Mouse (Mus musculus): ENCODE results near the gene Tmc4. TPM values are rescaled to one million over a fixed set of nuclear protein-coding genes. Genes with fewer than 3 reads are reported as not detected.
"Not testable (repeated sequence)": the region's sequence is repeated elsewhere in the genome, so short reads cannot be mapped to it uniquely, and the experiment has no call there.

Gene Tmc4
- 10 to 100 TPM in 3 of 4 experiments, 1 to 10 TPM in 1; 7.8 to 17.7 (median 15.2) TPM for total RNA-seq (2022)

DNA sequence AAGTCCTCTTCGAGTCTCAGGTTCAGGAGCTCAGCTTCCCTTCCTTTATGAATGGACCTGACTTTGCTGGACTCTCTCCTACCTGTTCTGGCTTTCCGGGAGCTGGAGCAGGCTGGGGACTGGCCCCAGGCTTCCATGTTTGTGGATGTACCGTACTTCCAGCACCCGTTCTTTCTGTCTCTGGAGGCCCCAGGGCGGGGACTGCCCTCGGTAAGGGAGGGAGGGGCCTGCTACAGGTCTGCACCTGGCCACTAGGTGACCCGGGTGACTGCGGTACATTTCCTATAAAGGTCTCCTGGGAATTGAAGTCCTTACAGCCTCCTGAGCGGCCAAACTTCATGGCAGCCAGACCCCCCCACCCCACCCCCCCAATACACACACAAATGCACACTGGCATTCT, at the start of gene Tmc4:
TSS of gene Tmc4 (minus strand) at position 212 of the 400 bp plus-strand sequence.
- DNase-seq = no peak

DNA sequence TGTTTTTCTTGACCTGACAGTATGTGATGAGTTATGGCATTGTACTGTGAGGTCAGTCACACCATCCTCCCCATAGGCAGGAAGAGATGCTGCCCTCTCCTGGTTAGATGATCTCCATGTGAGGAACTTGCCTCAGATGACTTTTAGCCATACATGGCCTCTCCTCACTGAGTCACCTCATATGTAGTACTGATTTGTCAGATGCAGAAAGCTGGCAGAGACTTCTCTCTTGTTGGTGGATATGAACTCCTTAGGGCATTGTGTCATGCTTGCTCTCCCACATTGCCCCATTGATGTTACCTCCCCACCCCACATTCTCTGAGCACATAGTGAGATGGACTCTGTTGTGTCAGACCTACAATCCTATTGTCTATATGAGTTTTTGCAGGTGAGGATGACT, 48.1 kb upstream of the Tmc4 start:
- not testable (repeated sequence) for DNase-seq

DNA sequence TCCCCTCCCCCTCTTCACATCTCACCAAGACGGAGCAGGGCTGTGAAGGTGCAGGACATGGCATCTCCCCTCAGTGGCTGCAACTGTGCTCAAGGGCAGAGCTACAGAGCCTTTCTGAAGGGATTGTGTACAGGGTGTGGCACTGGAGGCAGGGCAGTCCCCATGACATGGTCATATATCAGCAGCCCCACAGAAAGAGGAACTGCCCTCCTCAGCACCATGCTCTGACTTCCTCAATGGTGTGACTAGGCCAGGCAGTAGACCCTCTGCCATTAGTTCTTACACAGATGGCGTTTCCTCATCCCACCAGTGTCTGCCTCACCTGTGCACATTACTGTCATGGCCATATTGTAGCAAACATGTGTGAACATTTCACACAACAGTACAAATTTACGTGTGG, 42.9 kb upstream of the Tmc4 start, which contains the start of gene Pirb:
TSS of gene Pirb (minus strand) at position 124 of the 400 bp plus-strand sequence.
- not testable (repeated sequence) for DNase-seq

DNA sequence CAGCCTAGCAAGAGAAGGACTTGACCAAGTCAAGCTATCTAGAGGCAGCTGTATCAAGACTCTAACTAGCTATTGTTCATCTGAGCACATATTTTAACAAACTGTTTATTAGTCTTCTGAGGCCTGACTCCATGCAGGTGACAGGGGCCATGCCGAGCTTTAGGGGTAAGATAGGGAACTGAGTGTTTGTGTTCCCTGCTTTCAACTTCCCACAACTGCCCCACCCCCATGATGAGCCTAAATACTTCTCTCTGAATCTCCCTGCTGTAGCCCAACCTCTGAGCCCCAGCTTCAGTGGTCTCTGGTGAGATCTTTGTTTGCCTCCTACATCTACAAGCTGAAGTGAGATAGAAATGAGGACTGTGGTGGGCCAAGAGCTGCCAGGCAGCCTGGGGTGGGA, 37.9 kb upstream of the Tmc4 start:
- no peak for DNase-seq

DNA sequence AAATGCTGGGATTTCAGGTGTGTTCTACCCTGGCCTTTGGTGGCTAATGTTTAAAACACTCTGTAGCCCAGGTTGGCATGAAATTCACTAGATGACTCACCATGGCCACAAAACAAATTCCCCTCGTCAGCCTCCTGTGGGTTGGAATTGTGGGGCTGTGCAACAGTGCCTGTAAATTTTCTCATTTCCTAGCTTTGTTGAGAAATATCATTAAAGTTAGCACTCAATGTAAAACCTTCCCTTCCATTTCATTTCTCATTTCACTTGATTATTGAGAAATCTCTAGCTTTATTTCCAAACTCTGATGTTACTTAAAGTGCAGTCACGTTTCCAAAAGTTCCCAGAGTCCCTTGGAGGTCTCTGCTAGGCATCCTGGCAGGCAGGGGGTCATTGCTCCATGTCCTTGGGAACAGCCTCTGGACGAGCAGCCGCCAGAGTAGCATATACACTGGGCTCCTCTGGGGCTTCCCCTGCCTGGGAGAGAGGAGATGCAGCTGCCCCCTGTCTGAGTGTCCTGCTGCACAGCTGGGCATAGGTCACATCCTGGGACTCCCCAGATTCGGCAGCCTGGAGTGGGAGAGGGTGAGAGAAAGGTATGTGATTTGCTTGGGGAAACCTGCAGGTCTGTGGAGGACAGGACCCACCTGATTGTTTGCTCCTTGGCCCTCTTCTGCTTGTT, 35.0 kb upstream of the Tmc4 start:
- no peak for DNase-seq

DNA sequence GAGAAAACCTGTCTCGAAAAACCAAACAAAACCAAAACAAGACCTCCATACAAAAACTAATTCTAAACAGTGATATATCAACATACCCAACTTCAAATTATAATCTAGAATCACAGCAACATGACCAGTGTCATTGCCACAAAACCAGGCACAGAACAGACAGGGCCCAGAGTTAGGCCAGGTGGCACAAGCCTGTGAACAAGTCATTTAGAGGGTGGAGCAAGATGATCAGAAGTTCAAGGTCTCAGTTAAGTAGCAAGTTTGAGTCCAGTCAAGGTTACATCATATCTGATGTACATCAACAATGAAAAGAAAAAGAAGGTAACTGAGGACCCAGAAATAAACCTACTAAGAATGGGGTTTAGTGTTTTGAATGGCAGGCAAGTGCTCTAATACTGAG, 31.6 kb upstream of the Tmc4 start:
- no peak for DNase-seq

DNA sequence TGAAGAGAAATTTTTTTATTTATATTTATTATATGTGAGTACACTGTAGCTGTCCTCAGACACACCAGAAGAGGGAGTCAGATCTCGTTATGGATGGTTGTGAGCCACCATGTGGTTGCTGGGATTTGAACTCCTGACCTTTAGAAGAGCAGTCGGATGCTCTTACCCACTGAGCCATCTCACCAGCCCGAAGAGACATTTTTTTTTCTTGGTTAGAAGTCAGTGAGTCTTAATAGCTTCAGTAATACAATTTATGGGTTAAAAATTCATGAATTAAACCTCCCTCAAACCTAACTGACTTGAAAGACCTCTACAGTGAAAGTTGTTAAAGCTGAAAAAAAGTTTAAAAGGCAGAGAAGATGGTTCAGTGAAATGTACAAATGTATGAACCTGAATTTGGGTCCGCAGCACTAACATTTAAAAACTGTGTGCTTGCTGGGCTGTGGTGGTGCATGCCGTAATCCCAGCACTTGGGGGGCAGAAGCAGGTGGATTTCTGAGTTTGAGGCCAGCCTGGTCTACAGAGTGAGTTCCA, 31.2 kb upstream of the Tmc4 start:
- not testable (repeated sequence) for DNase-seq

DNA sequence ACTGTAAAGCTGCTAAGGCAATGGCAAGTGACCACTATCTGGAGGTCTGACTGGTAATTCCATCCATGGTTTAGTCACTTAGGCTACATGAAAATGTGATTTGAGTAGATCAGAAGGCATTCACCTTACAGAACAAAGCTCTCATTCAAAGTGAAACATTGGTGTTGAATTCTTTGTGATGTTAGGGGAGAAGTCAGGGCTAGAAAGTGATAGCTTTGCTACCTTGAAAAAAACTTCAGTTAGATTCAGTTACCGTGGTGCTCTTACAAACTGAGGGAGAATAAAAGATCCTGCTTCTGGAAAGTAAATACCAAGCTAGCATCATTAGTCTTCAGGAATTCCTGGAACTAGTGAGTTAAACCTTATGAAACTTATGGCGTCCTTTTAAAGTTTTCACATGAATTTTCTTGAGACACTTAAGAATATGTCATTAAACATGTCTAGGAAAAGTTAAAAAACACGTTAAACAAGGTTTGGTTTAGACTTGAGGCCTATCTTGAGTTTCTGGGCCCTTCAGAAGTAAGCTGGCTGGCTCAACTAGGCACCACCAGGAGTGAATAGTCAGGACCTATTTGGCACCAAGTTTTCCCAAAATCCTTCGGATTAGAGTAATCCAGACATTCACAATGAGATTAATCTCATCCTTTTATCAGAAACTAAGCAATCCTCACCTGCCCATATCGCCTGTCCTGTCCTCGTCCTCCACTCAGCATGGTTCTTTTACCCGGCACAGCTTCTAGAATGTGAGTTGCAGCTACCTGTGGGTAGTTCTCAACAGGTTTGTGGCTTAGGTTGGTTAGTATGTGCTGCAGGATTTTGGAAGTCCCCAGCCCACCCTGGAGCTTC, 30.4 kb upstream of the Tmc4 start:
- DNase-seq = no peak

DNA sequence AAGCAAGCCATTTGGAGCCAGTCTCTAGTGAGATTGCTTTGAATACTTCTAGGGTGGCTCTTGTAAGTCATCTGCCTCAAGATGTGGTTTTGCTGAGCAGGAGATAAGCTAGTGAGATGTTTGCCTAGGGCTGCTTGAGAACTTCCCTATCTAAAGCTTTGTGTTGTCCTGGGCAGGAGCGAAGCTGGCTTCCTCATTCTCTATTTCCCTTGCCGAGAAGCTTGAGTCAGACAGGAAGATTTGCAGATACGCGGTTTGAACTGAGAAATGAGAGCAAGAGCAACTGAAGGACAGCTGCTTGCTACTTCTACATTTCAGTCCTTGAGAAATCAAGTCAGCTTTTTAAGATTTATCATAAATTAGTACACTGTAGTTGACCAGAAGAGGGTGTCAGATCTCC, 29.7 kb upstream of the Tmc4 start:
- no peak for DNase-seq

DNA sequence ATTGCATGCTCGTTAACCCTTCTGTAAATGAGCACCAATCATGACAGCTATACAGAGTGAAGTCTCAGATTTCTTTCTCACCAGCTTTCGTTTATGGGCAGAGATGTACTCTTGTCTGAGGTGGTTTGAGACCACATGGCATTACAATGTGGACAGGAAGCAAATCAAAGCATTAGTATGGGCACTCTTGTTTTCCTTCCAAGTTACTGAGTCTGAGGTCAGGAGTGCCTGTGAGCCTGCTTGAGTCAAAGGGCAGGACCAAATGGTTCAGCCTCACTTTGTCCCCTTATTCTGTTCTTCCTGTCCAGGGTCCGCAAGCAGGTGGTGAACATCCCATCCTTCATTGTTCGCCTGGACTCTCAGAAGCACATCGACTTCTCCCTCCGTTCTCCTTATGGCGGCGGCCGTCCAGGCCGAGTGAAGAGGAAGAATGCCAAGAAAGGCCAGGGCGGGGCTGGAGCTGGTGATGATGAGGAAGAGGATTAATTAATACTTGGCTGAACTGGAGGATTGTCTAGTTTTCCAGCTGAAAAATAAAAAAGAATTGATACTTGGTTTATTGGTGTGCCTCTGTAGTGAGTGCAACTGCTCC, 29.1 kb upstream of the Tmc4 start:
- DNase-seq = no peak

DNA sequence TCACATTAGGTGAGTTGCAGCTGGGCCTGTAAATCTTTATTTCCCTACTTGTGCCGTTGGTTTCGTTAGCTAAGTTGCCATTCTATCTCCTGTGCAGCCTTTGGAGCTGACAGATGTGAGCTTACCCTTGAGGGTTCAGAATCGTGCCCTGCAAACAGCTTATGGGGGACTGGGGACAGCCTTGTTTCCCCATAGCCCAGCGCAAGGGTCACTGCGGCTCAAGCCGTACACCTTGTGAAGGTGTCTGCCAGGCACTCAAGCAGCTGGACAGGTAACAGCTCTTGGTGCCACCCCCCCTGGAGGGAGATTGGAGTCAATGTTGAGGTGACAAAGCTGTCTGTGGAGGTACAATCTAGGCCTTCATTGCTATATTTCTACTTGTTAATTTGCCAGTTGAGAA, 28.6 kb upstream of the Tmc4 start:
- DNase-seq = no peak

DNA sequence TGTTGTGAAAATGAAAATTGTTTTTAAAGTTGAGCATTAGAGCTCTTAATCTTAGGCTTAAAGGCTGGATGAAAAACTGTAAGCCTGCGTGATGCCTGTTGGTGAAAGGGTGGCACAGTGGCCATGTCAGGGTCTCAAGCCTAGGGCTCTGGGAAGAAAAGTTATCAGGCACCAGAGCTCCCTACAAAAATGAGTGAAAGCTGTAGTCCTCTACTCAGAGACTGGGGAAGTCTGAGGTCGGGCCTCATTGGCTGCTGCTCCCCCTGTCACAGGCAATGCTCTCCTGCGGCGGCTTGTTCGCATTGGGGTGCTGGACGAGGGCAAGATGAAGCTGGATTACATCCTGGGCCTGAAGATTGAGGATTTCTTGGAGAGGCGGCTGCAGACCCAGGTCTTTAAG, 28.1 kb upstream of the Tmc4 start:
- DNase-seq = not testable (repeated sequence)

DNA sequence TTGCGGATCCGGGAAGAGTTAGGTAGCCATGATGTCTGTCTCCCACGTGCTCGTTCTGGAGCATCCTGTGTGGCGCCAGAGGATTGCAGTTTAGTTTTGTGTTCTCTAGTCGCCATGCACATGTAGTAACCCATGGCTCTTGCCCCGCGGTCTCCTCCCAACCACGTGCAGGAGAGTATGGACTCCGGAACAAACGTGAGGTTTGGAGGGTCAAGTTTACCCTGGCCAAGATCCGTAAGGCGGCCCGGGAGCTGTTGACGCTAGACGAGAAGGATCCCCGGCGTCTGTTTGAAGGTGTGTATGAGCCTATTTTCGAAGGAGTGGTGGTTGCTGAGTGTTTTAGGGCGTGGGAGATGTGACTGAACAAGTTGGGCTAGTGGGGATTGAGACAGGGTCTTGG, 27.1 kb upstream of the Tmc4 start:
- no peak for DNase-seq

DNA sequence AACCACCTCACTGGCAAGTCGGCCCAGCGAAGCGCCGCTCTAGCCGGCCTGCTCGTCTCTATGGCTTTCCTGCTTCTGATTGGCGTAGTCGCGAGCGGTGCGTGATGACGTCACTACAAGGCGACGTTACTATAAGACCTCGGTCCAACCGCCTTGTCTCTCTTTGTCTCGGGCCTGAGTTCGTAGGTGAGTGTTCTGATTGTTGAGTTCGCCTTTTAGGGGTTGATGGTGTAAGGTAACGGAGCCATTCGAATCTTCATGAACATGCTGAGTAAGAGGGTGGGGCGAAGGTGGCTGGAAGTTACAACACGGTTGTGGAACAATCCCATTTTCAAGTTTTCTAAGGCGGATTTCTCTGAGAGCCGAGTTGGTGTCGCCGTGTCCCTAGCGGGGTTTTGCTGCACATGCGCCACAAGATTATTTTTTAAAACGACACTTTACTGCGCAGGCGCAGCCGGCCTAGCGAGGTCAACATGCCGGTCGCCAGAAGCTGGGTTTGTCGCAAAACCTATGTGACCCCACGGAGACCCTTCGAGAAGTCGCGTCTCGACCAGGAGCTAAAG, 26.6 kb upstream of the Tmc4 start, which contains the start of gene Rps9:
TSS of gene Rps9 (plus strand) at position 115 of the 563 bp plus-strand sequence.
- peak; percentile 95 for DNase-seq

DNA sequence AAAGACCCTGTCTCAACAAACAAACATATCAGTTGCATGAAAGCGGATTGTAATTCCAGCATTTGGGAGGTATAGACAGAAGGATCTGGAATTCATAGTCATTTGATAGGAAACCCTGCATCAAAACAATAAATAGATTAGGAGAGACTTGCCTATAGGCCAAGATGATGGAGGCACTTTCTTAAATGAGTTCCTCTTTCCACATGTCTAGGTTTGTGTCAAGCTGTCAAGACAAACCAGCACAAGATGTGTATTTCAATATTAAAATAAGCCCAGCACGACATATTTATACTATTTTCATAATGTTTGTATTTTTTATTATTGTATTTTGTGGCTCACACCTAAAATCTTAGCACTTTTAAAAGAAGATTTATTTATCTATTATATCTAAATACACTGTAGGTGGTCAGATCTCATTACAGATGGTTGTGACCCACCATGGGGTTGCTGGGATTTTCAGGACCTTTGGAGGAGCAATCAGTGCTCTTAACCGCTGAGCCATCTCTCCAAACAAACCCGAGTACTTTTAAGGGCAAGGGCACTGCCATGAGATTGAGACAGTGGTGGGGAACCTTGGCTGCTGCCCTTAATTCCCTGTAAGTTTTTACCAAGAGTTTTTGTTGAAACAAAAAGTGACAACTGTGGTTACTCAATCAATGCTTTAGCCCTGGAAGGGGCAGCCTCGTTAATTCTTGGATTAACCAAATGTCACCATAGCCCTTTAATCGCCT, 26.0 kb upstream of the Tmc4 start:
- no peak for DNase-seq

DNA sequence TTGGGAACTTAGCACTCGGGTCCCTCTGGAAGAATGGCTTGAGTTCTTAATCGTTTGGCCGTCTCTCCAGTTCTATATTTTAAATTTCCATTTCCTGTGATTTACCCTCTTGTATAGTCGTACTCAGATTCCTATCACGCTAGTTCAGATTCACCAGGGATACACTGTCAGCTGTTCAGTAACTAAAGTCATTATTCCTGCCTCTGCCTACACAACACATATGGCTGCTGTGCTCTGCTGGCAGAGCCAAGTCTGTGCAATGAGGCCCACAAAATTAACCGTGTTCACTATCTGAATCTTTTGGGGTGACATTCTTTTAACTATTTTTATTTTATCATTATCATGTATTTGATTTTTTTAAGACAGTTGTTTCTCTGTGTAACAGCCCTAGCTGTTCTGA, 21.1 kb upstream of the Tmc4 start:
- no peak for DNase-seq

DNA sequence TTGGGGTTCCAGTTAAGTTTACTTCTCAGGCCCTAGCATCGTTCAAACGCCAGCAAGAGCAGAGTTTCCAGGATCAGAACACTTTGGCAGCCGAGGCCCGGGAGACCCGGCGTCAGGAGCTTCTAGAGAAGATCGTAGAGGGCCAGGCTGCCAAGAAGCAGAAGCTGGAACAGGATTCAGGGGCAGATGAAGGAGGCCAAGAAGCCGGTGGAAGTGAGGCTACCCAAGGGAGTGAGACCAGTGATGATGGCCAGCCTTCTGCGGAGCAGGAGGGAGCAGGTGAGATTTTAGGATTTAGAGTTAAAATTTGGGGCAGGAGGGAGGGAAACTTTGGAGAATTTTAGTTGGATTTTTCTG, 17.6 kb upstream of the Tmc4 start:
- DNase-seq = not testable (repeated sequence)

DNA sequence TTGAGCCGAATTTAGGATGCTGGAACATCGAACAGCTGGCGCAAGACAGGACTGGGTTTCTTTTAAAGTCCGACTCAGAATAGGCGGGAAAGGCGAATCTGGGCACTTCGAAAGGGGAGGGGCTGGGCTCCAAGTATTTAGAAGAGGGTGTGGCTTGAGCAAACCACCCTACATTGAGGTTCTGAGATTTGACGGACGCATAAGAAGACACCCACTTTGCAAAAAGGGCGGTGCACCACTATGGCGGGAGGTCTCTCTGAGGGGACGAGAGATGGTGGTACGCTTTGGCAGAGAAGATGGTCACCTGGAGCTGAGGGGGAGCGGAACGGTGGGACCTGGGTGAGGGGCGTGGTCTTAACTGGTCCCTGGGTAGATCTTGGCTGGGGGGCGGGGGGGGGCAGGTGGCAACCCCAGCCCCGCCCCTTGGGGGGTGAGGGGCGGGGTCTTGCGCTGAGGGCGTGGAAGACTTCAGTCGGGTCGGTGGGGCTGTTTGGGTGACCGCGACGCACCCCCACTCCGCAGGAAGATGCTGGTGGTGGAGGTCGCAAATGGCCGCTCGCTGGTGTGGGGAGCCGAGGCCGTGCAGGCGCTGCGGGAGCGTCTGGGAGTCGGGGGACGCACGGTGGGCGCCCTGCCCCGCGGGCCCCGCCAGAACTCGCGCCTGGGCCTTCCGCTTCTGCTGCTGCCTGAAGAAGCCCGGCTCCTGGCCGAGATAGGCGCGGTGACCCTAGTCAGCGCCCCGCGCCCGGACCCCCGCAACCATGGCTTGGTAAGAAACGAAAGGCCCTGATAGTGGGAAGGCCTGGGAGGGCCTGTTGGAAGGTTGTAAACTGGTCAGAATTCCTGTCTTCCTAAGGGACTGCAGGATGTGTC, 17.0 kb upstream of the Tmc4 start:
- peak; percentile 81 for DNase-seq

DNA sequence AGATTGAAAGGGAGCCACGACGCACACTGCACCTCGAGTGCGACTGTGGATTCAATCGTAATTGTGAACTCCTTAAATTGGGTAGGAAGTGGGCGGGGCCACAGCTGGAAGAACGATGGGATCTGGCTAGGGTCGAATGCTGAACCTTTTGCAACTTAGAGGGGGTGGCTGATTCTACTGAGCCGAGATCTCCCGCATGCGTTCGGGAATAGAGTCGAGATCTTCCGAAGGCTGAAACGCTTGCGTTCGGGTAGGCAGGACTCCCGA, 16.4 kb upstream of the Tmc4 start:
- DNase-seq = no peak

DNA sequence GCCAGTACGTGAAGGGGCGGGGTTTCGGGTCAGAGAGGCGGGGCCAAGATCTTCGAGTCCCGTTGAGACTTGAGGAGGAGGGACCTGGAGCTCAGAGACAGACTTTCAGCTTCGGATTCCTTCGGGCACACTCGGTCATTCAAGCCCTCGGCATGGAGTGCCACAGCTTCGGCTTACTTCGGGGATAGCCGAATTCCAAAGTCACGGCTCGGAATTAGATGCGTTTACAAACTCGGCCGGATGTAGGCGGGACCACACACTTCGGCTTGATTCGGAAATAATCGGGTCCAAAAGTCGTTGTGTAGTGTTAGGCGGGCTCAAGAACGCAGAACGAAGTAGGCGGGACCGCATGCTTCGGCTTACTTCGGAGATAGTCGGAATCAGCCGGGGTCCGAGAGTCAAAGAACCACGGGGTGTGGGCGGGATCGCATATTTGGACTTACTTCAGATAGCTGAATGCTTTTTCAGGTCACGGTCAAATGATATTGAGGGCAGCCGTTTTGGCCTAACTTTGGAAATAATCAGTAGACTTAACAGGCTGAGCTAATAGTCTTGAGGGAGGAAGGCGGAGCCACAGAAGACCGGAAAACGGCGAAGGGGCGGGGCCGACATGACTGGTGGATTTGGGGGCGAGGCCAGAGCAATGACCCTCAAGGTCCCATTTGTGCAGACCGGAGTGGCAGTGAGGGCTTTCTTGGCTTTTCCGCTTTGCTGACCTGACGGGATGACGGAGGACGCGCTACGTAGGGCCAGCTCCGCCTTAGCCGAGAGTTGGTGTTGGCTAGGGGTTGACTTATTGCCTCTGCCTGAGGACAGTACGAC, 15.8 kb upstream of the Tmc4 start, which contains the start of gene Mboat7:
TSS of gene Mboat7 (minus strand) at position 537 of the 822 bp plus-strand sequence.
- DNase-seq = peak; percentile 98
